Mouse (Mus musculus) central nervous system, embryonic 11.5 days (tissue): ENCODE data around the gene Mgme1. TPM values are rescaled to one million over a fixed set of nuclear protein-coding genes. Genes with fewer than 3 reads are reported as not detected.

ENCODE experiments used
- polyA plus RNA-seq: library from polyadenylated mRNA; depleted of rRNA; stranded (reverse); fragments of >200 nt; gene quantifications from 2 replicates; pipeline ENCODE4 v1.2.3, GENCODE M21; 2012; rRNA removed

Gene Mgme1
- polyA plus RNA-seq = 12.5 and 13.7 TPM in 2 replicates

DNA sequence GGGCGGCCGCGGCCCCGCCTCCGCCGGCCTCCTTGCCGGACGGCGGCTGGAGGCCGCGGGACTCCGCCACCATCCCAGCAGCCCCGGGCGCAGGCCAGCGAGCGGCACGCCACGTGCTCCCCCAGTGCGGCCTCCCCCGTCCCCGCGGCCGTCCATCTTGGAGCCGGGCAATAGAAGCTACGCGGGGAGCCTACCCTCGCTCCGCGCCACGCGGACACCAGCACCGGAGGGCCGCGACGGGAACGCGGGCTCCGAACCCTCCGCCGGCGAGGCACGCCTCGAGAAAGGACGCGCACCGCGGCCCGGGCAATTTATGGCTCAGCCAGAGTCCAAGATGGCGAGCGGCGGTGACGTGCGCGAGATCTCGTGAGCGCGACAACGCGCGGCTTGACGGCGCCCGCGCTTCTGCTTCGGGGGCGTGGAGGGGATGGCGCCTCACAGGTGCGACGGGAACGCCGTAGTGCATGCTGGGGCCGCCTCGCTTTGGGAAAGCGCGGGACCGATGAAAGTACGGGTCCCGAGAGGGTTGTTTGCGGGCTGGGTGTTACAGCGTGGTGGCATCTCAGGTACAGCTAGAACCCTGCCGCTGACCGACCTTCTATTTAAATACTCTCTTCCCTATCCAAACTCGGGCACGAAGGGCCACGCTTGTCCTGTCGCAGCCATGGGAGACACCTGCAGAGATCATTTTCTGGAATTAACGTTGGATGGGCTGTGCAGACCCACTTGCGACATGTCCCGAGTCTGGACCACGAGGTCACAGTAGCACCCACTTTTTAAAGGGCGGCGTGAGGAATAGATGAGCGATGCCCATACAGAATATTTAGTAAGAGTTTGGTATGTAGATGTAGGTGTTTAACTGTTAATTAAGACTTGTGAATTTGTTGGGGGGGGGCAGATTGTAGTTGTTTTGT, at the start of gene Mgme1, which contains the start of gene Snx5:
Mgme1 (plus strand) TSS at position 157 of the 914 bp plus-strand sequence.
Snx5 (minus strand) TSS at position 400 of the 914 bp plus-strand sequence.

Other genes with a start within 250 kb of the Mgme1 start
- not detected in 2 replicates for gene Banf2, start 237.6 kb upstream of the Mgme1 start, polyA plus RNA-seq
- 116 and 156 TPM in 2 replicates for gene Snx5, start 243 bp downstream of the Mgme1 start, polyA plus RNA-seq
- 0.29 and 0.51 TPM in 2 replicates for gene Ovol2, start 61.5 kb downstream of the Mgme1 start, polyA plus RNA-seq
- 42.1 and 46.0 TPM in 2 replicates for gene Kat14, start 98.3 kb downstream of the Mgme1 start, polyA plus RNA-seq
- not detected in 2 replicates for gene Pet117, start 98.3 kb downstream of the Mgme1 start, polyA plus RNA-seq